Mouse (Mus musculus) olfactory bulb, adult 2 months (tissue): ENCODE data around the gene Eya4. TPM values are rescaled to one million over a fixed set of nuclear protein-coding genes. Genes with fewer than 3 reads are reported as not detected.

Source experiments
- H3K27ac ChIP-seq: fragments of 200-500 bp; 2 replicates; pipeline ENCODE4 v1.5.1; 2012; ENCODE audit warnings: low read depth, low read length; ENCODE audit not compliant: insufficient read depth
- H3K4me1 ChIP-seq: fragments of 200-500 bp; 2 replicates; pipeline ENCODE4 v1.6.1; 2012; ENCODE audit warnings: low read length; ENCODE audit not compliant: control insufficient read depth, insufficient read depth
- H3K4me3 ChIP-seq: fragments of 200-500 bp; 2 replicates; pipeline ENCODE4 v1.5.1; 2012; ENCODE audit warnings: mild to moderate bottlenecking, low read depth, low read length, moderate library complexity; ENCODE audit not compliant: insufficient read depth
- CTCF ChIP-seq: fragments of 200-500 bp; IDR thresholded peaks from 2 replicates; pipeline ENCODE4 v1.5.1; 2012; ENCODE audit warnings: low read depth, mild to moderate bottlenecking, low read length, moderate library complexity; ENCODE audit not compliant: insufficient read depth
- POLR2A ChIP-seq: fragments of 200-500 bp; IDR thresholded peaks from 2 replicates; pipeline ENCODE4 v1.6.1; 2012; ENCODE audit warnings: mild to moderate bottlenecking, low read depth, low read length, moderate library complexity; ENCODE audit not compliant: insufficient read depth
- WGBS: fragments of 180-500 bp; shearing (Covaris S2); methylation state at CpG from one replicate; pipeline ENCODE4 v1.1.7; 2018; 5-methylcytosine and 5-hydroxymethylcytosine counted together
- polyA plus RNA-seq: library from polyadenylated mRNA; stranded (reverse); fragments of >200 nt; gene quantifications from 2 replicates; pipeline ENCODE4 v1.2.4, GENCODE M21; 2012; ENCODE audit warnings: low replicate concordance; ENCODE audit not compliant: missing spikeins, insufficient read depth, insufficient read length

Gene Eya4
- polyA plus RNA-seq, 1 experiment, result not detected

DNA sequence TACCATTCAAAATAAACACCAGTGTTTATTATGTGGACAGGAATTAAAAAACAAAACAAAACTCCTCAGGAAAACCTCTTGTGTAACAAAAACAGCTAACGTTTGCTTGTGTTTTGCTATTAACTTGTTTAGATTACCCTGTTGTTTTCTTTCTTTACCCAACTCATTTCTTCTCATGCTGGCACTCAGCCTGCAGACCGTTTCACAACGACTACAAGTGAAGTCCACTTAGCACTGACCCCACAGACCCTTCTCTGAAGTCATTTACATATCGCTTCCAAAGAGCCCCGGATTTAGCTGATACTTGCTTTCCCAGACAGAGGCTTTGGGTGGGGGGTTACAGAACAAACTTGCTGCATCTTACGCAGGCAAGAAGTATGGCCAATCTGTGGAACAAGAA, 286.9 kb downstream of the Eya4 start:
- 35% methylated on average over 6 of the region's 6 CpGs for WGBS
- H3K4me3 ChIP-seq, result no peak overlapping the region
- H3K27ac ChIP-seq, result no peak overlapping the region
- no peaks in the 10 kb centered on the region for H3K4me1 ChIP-seq
- TF ChIP-seq POLR2A, result no peak
- TF ChIP-seq CTCF, result no peak

DNA sequence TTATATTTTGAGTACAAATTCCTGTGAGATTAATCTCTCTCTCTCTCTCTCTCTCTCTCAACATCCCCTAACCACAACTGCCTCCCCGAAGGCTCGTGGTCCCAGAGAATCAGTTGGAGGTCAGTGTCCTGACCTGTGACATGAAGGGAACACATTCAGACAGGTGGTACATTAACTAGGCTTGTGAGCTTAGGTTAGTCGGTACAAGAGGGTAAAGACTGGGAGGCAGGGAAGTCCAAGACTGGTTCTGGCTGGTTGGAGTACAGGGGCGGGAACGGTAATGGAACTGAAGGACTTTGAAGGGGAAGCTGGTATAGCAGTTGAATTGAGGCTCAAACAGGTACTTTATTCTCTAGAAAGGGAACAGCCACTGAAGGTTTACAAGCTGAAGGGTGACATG, 287.9 kb downstream of the Eya4 start:
- 85% methylated on average over 5 of the region's 5 CpGs for WGBS
- no peaks in the 10 kb centered on the region for H3K4me1 ChIP-seq
- H3K4me3 ChIP-seq, result no peak overlapping the region
- no peak overlapping the region for H3K27ac ChIP-seq
- TF ChIP-seq CTCF (no peak), POLR2A (no peak)

DNA sequence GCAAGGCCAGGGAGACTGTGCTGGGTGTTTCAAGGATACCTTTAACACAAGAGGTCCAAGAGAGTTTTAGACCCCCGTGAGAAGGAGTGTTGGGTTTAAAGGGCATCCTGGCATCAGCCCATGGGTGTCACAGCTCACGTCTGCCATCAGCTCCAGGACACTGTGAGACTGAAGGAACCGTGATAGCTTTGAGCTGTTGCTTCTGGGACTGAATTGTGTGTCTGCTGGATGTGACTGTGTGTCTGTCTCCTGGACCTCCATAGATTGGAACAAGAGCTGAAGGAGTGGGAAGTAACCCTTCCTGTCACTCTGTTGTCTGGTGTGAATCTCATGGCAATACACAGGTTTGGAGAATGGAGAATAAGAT, 289.9 kb downstream of the Eya4 start:
- no peak overlapping the region for H3K4me3 ChIP-seq
- WGBS, result 85% methylated on average over 3 of the region's 3 CpGs
- TF ChIP-seq CTCF (no peak), POLR2A (no peak)
- H3K27ac ChIP-seq, result no peak overlapping the region
- H3K4me1 ChIP-seq, result no peaks in the 10 kb centered on the region

DNA sequence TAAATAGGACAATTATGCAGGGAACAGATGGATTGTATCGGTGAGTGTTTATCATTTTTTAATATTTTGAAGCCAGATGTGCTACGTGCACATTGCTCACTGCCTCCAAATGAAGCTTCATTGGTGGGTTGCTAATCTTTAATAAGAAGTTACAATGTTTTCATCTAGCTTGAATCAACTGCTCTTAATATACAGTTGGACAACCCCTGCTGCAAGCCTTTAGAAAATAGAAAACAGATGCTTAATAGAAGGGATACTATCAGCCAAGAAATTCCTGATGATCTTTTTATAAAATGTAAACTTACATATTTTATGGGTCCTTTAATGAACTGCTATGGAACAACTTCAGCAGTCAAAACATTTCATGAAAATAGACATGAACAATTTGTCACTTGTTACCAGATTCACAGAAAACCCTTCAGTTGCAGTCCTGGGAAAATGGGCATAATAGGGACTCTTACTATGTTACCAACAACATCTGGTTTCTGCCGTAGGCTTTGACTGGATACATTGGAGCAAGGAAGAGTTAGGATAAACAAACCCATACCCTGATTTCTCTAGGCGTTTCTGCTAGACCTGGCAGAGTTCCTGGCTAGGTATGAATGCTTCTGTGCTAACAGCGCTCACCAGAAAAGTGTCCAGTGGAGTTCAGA, 290.4 kb downstream of the Eya4 start:
- H3K4me3 ChIP-seq, result no peak overlapping the region
- TF ChIP-seq CTCF (no peak), POLR2A (no peak)
- no peaks in the 10 kb centered on the region for H3K4me1 ChIP-seq
- 70% methylated on average over 5 of the region's 5 CpGs for WGBS
- no peak overlapping the region for H3K27ac ChIP-seq

DNA sequence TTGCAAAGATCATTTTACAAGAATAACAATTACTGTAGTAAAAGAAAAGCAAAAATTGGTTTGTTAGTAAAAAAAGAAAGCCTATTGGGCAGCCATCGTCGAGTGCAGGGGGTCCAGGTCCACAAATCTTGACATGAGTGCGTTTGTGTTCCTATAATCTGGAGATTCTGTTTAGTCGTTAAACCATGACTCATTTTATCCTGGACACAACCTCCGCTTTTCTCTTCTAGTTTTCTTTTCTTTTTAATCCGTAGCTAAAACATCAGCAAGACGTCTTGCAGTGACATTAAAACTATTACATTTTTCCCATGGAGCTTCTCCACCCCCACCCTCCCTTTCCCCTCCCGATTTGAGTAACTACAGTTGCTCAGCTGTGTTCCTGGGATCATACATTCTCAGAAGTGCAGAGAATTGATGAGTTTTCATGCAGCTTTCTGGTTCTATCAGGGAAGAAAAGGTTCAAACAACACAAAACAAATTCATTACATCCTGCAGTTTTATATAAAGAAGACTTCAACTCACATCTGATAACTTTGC, 297.1 kb downstream of the Eya4 start:
- Histone ChIP-seq H3K4me1 (no peaks in the 10 kb centered on the region), H3K27ac (no peak overlapping the region), H3K4me3 (no peak overlapping the region)
- 47% methylated on average over 8 of the region's 8 CpGs for WGBS
- TF ChIP-seq POLR2A (no peak), CTCF (no peak)
